Mouse (Mus musculus) heart, postnatal 0 days (tissue): ENCODE measurements around the gene 4933424G06Rik.
"Not testable (repeated sequence)": the region's sequence is repeated elsewhere in the genome, so short reads cannot be mapped to it uniquely, and the experiment has no call there.

ENCODE experiments used
- CTCF ChIP-seq: IDR thresholded peaks from 2 replicates; pipeline ENCODE4 v1.5.1; 2016; ENCODE audit warnings: antibody characterized with exemption, control low read depth, low read depth
- EP300 ChIP-seq: IDR thresholded peaks from 2 replicates; pipeline ENCODE4 v1.6.1; 2016; ENCODE audit warnings: antibody characterized with exemption, low read depth

- TF ChIP-seq CTCF, EP300: not testable (repeated sequence)
Measured at GRCm38 (mm10) chr1:36668007-36668406, 41.9 kb upstream of the 4933424G06Rik start.
